Mouse (Mus musculus) C2C12 (cell line): ENCODE results near the gene Sgf29.

Experiments used
- CTCF ChIP-seq: IDR thresholded peaks from one replicate; pipeline ENCODE4 v1.5.1; 2011; ENCODE audit not compliant: control insufficient read depth, insufficient read depth, insufficient read length
- MYOD1 ChIP-seq: IDR thresholded peaks from one replicate; pipeline ENCODE4 v1.6.1; 2011; ENCODE audit warnings: low read depth; ENCODE audit not compliant: control insufficient read depth, insufficient read length
- USF1 ChIP-seq: IDR thresholded peaks from one replicate; pipeline ENCODE4 v1.6.1; 2011; ENCODE audit warnings: low read depth, mild to moderate bottlenecking, control low read depth, moderate library complexity

DNA sequence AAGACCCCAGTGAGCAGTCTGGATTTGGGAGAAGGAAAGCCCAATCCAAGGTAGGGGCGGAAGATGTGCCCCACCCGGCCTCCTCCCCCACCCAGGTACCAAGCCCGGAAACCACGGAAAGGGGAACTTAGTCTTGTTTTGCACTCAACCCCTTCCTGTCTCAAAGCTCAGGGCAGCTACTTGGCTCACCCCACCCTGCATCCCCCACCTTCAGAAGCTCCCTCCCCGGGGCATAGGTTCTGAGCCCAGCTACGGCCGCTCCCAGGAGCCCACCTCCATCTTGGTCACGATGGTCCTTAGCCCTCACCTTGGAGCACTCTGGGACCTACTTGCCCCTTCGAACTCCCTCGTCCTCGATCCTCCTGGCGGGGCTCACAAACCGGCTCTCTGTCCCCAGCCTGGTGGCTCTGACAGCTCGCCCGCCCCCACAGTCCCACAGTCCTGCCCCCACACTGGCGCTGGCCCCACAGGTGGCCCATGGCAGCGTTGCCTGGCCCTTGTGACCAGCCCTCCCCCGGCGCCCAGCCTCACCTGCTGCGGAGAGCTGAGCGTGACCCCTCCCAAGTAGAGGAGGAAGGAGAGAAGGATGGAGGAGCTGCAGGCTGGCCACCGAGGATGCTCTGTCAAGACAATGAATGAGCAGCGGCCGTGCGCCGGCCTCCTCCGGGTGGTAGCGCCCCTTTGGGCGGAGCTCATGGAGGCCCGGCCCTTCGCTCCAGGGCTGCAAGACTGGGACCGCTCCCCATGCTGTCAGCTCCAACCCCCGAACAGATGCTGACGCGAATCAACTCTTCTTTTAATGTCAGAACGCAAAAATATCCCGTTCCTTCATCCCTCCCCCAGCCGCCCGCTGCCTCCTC lies 55.2 kb downstream of the Sgf29 start:
- TF ChIP-seq USF1 (no peak), MYOD1 (no peak), CTCF (no peak)
